ENCODE assay signal across 16 mouse cellular contexts in the genomic region with DNA sequence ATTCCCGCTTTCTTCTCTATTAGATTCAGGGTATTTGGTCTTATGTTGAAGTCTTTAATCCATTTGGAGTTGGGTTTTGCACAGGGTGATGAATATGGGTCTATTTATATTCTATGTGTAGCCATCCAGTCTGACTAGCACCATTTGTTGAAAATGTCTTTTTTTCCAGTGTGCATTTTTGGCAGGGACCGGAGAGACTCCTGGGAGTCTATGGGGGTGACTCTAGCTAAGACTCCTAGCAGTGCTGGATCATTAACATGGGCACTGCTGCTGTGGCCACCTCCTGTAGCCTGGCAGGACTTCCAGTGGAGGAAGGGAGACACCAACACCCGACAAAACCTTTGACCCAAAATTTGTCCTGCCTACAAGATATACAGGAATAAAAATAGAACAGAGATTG.
"Had no signal": no experiment of that assay in that cellular context is flagged by ENCODE, and none has a peak within 500 bp of the region (broad histone marks: within the 10 kb centered on the region; RNA-seq: fewer than 3 reads in every experiment).

No protein-coding gene starts in this region.

- H3K27ac ChIP-seq: kidney, postnatal 0 days; left cerebral cortex, adult 2 months; limb, embryonic 15.5 days; liver, embryonic 12.5 days; midbrain, embryonic 10.5 days; midbrain, embryonic 15.5 days; neural tube, embryonic 13.5 days had no signal

- H3K9ac ChIP-seq: limb, embryonic 15.5 days; liver, embryonic 12.5 days; lung, embryonic 14.5 days; midbrain, embryonic 15.5 days; neural tube, embryonic 13.5 days had no signal

- H3K36me3 ChIP-seq: limb, embryonic 15.5 days; liver, embryonic 12.5 days; midbrain, embryonic 10.5 days; midbrain, embryonic 15.5 days; neural tube, embryonic 13.5 days had no signal

- H3K4me2 ChIP-seq: limb, embryonic 15.5 days; liver, embryonic 12.5 days; lung, embryonic 14.5 days; midbrain, embryonic 15.5 days; neural tube, embryonic 13.5 days had no signal

- H3K4me1 ChIP-seq: limb, embryonic 15.5 days; liver, embryonic 12.5 days; midbrain, embryonic 10.5 days; midbrain, embryonic 15.5 days had no signal

- H3K27me3 ChIP-seq: limb, embryonic 15.5 days; liver, embryonic 12.5 days; midbrain, embryonic 15.5 days; neural tube, embryonic 13.5 days had no signal

- H3K4me3 ChIP-seq: left cerebral cortex, adult 2 months; limb, embryonic 15.5 days; liver, embryonic 12.5 days; midbrain, embryonic 10.5 days; midbrain, embryonic 15.5 days; neural tube, embryonic 13.5 days had no signal

- H3K9me3 ChIP-seq: limb, embryonic 15.5 days; liver, embryonic 12.5 days; midbrain, embryonic 10.5 days; midbrain, embryonic 15.5 days; neural tube, embryonic 13.5 days had no signal

- DNase-seq: kidney, adult 11 months; kidney, adult 9 months; kidney, postnatal 36 days; lung, embryonic 14.5 days; lung, postnatal 10 days; lung, postnatal 4 days; retina, postnatal 1 day; right cerebral cortex, postnatal 14 days; thymus, postnatal 36 days had no signal

- ATAC-seq: liver, embryonic 12.5 days; midbrain, embryonic 15.5 days had no signal
